Mouse (Mus musculus) stomach, embryonic 16.5 days (tissue): ENCODE measurements at regions not wholly inside any gene's neighbourhood (a gene's known extent, or its start where the extent isn't known, plus 50 kb on each side); places are given as distances from the start of the nearest gene placed in this dataset.

ENCODE experiments used
- ATAC-seq: fragments of 200-750 bp; cut with Nextera tagmentation; 2 replicates; pipeline ENCODE4 v1.8.0; 2017; ENCODE audit warnings: moderate number of reproducible peaks, moderate TSS enrichment; ENCODE audit not compliant: insufficient read depth, low FRiP score
- H3K27ac ChIP-seq: fragments of 300-500 bp; sonication (generic); 2 replicates; pipeline ENCODE4 v1.5.1; 2014; ENCODE audit warnings: low read length
- H3K27me3 ChIP-seq: fragments of 300-500 bp; sonication (generic); 2 replicates; pipeline ENCODE4 v1.6.1; 2014; ENCODE audit warnings: low read length, control low read depth, mixed read lengths; ENCODE audit not compliant: control insufficient read depth, insufficient read depth
- H3K36me3 ChIP-seq: fragments of 300-500 bp; sonication (generic); 2 replicates; pipeline ENCODE4 v1.6.1; 2014; ENCODE audit warnings: low read length; ENCODE audit not compliant: control insufficient read depth, insufficient read depth
- H3K4me1 ChIP-seq: fragments of 300-500 bp; sonication (generic); 2 replicates; pipeline ENCODE4 v1.6.1; 2014; ENCODE audit warnings: low read length, control low read depth, mixed read lengths; ENCODE audit not compliant: control insufficient read depth, insufficient read depth
- H3K4me2 ChIP-seq: fragments of 300-500 bp; sonication (generic); 2 replicates; pipeline ENCODE4 v1.6.1; 2014; ENCODE audit warnings: low read depth, low read length, mixed read lengths
- H3K4me3 ChIP-seq: fragments of 300-500 bp; sonication (generic); replicated peaks from 2 replicates; pipeline ENCODE4 v1.5.1; 2014; ENCODE audit warnings: mild to moderate bottlenecking, low read length
- H3K9ac ChIP-seq: fragments of 300-500 bp; sonication (generic); 2 replicates; pipeline ENCODE4 v1.6.1; 2014; ENCODE audit warnings: low read length
- H3K9me3 ChIP-seq: fragments of 300-500 bp; sonication (generic); replicated peaks from 2 replicates; pipeline ENCODE4 v1.6.1; 2016; ENCODE audit warnings: low read length, control low read depth; ENCODE audit not compliant: control insufficient read depth
- WGBS: fragments of 180-500 bp; shearing (Covaris S2); extraction: QIAGEN DNeasy Blood & Tissue Kit; methylation state at CpG from one replicate; pipeline ENCODE4 v1.1.7; 2014; 5-methylcytosine and 5-hydroxymethylcytosine counted together

DNA sequence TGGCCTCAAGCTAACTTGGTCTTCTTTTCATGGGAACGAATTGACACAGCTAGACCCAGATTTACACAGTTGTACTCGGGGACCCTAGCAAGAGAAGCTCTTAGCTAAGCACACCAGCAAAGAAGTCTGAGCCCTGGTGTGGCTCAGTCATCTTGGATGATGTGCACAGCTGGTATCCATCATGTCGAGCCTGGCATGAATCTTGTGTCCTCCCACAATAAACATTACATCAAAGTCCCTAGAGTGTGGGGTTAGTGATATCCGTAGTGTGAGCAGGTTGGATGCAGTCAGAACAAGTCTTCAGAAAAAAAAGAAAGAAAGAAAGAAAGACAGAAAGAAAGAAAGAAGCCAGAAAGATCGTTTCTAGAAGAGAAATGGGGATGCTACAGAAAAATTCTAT, 52.1 kb upstream of the Hmcn1 start:
- Histone ChIP-seq H3K9me3 (no peaks in the 10 kb centered on the region), H3K4me2 (no peak overlapping the region), H3K4me3 (no peak overlapping the region), H3K36me3 (no peaks in the 10 kb centered on the region), H3K4me1 (peaks cover 6% of the 10 kb centered on the region; the same call in 1 of the 2 replicates), H3K9ac (no peak overlapping the region), H3K27me3 (no peaks in the 10 kb centered on the region), H3K27ac (no peak overlapping the region)
- no peak for ATAC-seq
- 38% methylated on average over 5 of the region's 5 CpGs for WGBS

DNA sequence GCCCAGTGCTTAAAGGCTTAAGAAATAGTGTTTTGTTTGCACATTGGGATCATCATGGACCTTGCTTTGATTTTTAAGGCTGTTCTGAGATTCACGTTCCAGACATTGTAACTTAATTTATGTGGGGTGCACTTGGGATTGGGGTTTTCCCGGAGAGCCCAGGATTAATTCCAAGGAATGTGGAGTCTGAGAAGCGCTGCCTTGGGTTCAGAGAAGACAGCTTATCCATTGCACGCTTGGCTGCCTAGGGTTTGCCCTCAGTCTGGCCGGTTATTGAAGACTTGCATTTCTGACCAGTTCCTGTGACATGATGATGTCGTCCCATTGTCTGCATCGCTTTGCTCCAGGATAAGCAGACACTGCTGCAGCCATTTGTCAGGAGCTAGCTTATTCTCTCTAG, 53.4 kb upstream of the Hmcn1 start:
- ATAC-seq: no peak
- 54% methylated on average over 7 of the region's 7 CpGs for WGBS
- Histone ChIP-seq H3K4me1 (no peaks in the 10 kb centered on the region), H3K4me2 (no peak overlapping the region), H3K9me3 (no peaks in the 10 kb centered on the region), H3K27me3 (no peaks in the 10 kb centered on the region), H3K4me3 (no peak overlapping the region), H3K36me3 (no peaks in the 10 kb centered on the region), H3K27ac (no peak overlapping the region), H3K9ac (no peak overlapping the region)

GRCm38 (mm10) chr1:151049726-151050506, 56.7 kb upstream of the Hmcn1 start:
- H3K36me3 ChIP-seq: no peaks in the 10 kb centered on the region
- no peaks in the 10 kb centered on the region for H3K27me3 ChIP-seq
- H3K9ac ChIP-seq: no peak overlapping the region
- H3K4me1 ChIP-seq: no peaks in the 10 kb centered on the region
- H3K4me3 ChIP-seq: no peak overlapping the region
- 72% methylated on average over 19 of the region's 19 CpGs for WGBS
- no peak overlapping the region for H3K27ac ChIP-seq
- H3K4me2 ChIP-seq: no peak overlapping the region
- no peak for ATAC-seq
- no peaks in the 10 kb centered on the region for H3K9me3 ChIP-seq

DNA sequence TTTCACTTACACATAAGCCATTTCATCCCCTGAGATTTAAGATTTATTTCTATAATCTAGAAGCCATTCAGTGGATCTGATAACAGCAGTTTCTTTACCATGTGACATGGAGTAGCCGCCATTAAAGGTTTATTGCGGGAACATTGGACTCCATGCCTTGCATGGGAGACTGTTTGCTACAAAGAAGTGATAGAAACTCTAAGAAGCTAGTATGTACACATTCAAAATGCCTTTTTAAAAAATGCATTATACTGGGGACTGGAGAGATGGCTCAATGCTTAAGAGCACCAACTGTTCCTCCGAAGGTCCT, 57.2 kb upstream of the Hmcn1 start:
- ATAC-seq: no peak
- Histone ChIP-seq H3K27ac (no peak overlapping the region), H3K27me3 (no peaks in the 10 kb centered on the region), H3K9ac (no peak overlapping the region), H3K4me3 (no peak overlapping the region), H3K4me1 (no peaks in the 10 kb centered on the region), H3K4me2 (no peak overlapping the region), H3K36me3 (no peaks in the 10 kb centered on the region), H3K9me3 (no peaks in the 10 kb centered on the region)
- WGBS: 82% methylated on average over 3 of the region's 3 CpGs

GRCm38 (mm10) chr1:151053268-151053667, 60.0 kb upstream of the Hmcn1 start:
- Histone ChIP-seq H3K36me3 (no peaks in the 10 kb centered on the region), H3K4me1 (no peaks in the 10 kb centered on the region), H3K4me2 (no peak overlapping the region), H3K27ac (no peak overlapping the region), H3K9ac (no peak overlapping the region), H3K9me3 (no peaks in the 10 kb centered on the region), H3K4me3 (no peak overlapping the region), H3K27me3 (no peaks in the 10 kb centered on the region)
- 63% methylated on average over 5 of the region's 5 CpGs for WGBS
- no peak for ATAC-seq

DNA sequence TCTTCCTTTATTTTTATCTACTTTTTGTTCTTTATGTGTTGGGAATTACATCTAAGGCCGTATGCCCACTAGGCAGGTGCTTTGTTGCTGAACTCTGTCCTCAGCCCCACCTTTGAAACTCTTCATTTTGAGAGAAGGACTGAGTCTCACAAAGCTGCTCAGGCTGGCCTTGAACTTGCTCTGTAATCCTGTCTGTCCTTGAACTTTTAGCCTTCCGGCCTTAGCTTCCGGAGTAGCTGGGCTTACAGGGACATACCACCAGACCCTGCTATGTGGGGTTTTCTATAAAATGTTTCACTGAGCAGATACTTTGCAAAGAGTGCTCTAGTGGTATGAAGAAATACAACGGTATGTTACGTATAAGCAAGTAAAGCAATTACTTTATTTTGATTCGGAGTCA, 62.2 kb upstream of the Hmcn1 start:
- Histone ChIP-seq H3K27me3 (no peaks in the 10 kb centered on the region), H3K4me1 (no peaks in the 10 kb centered on the region), H3K36me3 (no peaks in the 10 kb centered on the region), H3K4me3 (no peak overlapping the region), H3K27ac (no peak overlapping the region), H3K9ac (no peak overlapping the region), H3K4me2 (no peak overlapping the region), H3K9me3 (no peaks in the 10 kb centered on the region)
- ATAC-seq: no peak
- 88% methylated on average over 6 of the region's 6 CpGs for WGBS

DNA sequence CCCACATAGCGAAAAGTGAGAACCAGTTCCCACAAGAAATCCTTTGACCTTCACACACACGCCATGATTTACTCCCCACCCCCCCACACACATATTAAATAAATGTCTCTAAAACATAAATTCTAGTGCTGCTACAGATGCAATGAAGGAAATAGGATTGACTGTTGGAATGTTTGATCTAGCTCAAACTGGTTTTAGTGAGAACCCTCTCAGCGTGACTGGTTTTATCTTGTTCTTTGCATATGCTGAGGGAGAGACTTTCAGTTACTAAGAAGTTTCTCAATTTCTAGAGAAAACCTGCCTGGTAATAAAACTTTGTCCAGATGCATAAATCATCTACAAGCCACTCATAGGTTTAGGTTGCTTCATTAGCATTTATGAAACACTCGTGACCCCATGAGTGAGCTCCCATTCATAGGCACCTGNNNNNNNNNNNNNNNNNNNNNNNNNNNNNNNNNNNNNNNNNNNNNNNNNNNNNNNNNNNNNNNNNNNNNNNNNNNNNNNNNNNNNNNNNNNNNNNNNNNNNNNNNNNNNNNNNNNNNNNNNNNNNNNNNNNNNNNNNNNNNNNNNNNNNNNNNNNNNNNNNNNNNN, 66.4 kb upstream of the Hmcn1 start:
- Histone ChIP-seq H3K9ac (no peak overlapping the region), H3K9me3 (no peaks in the 10 kb centered on the region), H3K27me3 (no peaks in the 10 kb centered on the region), H3K4me2 (no peak overlapping the region), H3K4me3 (no peak overlapping the region), H3K27ac (no peak overlapping the region), H3K36me3 (no peaks in the 10 kb centered on the region), H3K4me1 (no peaks in the 10 kb centered on the region)
- 79% methylated on average over 4 of the region's 4 CpGs for WGBS
- ATAC-seq: no peak

DNA sequence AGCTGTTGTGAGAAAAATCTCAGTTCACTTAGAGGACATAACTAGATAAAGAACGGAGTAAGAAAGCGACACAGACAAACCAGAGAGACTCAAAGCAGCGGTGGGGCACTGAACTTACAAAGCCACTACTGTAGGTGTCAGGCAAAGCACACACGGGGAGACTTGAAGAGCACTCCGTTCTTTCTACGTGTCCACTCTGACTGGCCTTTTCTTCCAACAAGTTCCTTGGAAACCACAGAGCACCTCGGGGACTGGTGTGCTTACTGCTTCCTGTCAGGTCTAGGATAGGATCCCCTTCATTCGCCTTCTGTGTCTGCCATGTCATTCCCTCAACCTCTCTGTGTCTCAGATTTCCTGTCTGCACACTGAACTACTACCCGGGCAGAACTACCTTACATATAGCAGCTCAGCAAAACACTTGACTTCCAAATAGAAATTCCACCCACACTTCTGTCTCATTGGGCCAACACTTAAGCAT, 71.9 kb upstream of the Hmcn1 start:
- Histone ChIP-seq H3K9me3 (no peaks in the 10 kb centered on the region), H3K4me1 (no peaks in the 10 kb centered on the region), H3K4me3 (no peak overlapping the region), H3K27me3 (no peaks in the 10 kb centered on the region), H3K27ac (no peak overlapping the region), H3K36me3 (no peaks in the 10 kb centered on the region), H3K4me2 (no peak overlapping the region), H3K9ac (no peak overlapping the region)
- ATAC-seq: no peak
- 53% methylated on average over 9 of the region's 9 CpGs for WGBS

- no peaks in the 10 kb centered on the region for H3K9me3 ChIP-seq
- no peak overlapping the region; the same call in 1 of the 2 replicates for H3K9ac ChIP-seq
- no peak overlapping the region for H3K4me3 ChIP-seq
- H3K4me1 ChIP-seq: no peaks in the 10 kb centered on the region
- H3K36me3 ChIP-seq: no peaks in the 10 kb centered on the region
- 77% methylated on average over 15 of the region's 15 CpGs for WGBS
- ATAC-seq: no peak
- no peak overlapping the region for H3K4me2 ChIP-seq
- H3K27ac ChIP-seq: no peak overlapping the region
- no peaks in the 10 kb centered on the region for H3K27me3 ChIP-seq
Observed at GRCm38 (mm10) chr1:151066379-151067128, 73.3 kb upstream of the Hmcn1 start.
